Mouse (Mus musculus): Measurements from ENCODE around the gene Plpp7.

DNA sequence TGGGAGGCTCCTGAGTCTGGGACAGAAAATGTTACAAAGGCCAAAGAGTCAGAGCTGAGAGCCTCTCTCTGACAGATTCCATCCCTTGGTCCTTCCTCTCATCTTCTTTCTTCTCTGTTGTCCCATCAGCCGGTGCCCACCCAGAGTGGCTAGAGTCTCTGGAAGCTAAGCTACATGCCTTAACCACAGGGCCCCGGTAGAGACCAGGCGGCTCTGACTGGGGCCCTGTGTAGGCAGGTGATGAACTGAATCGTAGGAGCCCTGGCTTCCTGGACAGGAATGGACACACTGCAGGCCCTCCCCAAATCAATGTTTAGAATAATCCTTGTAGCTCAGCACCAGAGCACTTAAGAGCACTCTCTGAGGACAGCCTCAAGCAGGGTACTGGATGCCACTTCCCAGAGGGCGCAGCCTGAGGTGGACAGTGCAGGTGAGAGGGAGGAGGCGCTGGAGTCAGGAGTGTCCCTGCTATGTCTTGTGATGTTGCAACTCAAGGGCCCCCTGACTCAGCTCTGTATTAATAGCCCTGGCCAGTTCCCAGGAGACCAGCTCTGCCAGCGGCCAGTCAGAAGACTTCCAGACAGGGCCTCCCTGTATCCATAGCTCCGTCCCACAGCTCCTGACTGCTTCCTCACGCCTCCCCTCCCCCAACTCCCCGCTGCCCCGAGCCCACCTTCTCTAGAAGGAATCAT, 34.2 kb downstream of the Plpp7 start:
- TF ChIP-seq POLR2A (IDR thresholded peaks at IDR 0.05; ENCODE audit: borderline replicate concordance, control insufficient read depth, low read depth, low read length) (no peak), CTCF (IDR thresholded peaks at IDR 0.05; ENCODE audit: control insufficient read depth, insufficient read depth, low read length) (no peak)

Measured in bone marrow, adult 2 months (tissue).